Mouse (Mus musculus): ENCODE measurements around the gene Ccdc186.

DNA sequence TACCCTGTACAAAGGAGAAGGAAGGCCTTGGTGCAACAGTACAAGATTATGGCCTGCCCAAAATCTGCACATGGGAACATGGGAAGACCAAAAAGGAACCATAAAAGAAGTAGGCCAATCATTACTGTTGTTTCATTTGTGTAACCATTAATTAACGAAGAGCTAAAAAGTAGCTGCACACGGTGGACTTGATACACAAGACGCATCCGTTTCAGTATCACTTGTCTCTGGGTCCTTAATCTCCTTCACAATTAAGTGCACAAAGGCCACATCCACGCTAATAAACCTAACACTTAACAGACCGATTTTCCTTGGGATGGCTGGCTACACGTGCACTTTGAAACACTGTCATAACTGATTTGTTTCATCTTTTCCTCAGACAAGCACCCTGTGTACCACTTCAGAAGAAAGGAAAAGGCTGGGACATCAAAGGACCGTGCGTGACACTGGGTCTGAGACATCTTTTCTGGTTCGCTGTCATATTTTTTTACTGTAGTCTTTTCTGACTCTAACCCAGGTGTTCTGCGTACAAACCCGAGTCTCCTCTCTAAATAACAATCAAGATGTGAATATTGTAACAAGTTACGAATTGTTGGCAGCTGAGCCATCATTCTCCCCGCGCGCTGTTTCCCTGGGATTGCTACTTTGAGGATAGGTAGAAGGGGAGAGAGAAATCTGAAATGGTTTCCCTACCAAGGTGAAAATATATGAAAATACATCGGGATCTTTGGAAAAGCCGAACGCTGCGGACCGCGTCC lies 771 bp downstream of the Ccdc186 start:
- TF ChIP-seq CTCF (conservative IDR thresholded peaks at IDR 0.05; ENCODE audit: insufficient read depth, insufficient read length, low read depth, low read length) (no peak), POLR2A (IDR thresholded peaks at IDR 0.05; ENCODE audit: low read depth, low read length) (no peak)

Data from kidney, adult 2 months (tissue).